Comparison of ENCODE assay signal across 8 mouse cellular contexts in genomic region chr5:45402632-45403031, GRCm38 (mm10). TPM values are rescaled to one million over a fixed set of nuclear protein-coding genes. Genes with fewer than 3 reads are reported as not detected.
DNase-seq lines count a peak whose midpoint lies in the region; ATAC-seq lines count a peak whose summit lies in the region.

No protein-coding gene starts in this region.

- H3K27ac ChIP-seq in limb, embryonic 11.5 days (replicated peaks; ENCODE audit: low read depth, low read length): no peak overlapping the region

- H3K4me3 ChIP-seq in limb, embryonic 11.5 days (ENCODE audit: low read depth, low read length): no peak overlapping the region

- WGBS in limb, embryonic 11.5 days: 18% methylated on average over 11 of the region's 11 CpGs

- peak; percentile 87 for DNase-seq in 3T3-L1 (ENCODE audit: low read depth, low spot score)
- peak; percentile 85 for DNase-seq in adipocyte (ENCODE audit: low spot score)
- peak; percentile 73 for DNase-seq in gastrocnemius, postnatal 10 days
- peak; percentile 67 for DNase-seq in kidney, adult 9 months
- DNase-seq in limb, embryonic 11.5 days (ENCODE audit: low spot score): peak; percentile 88
- peak; percentile 71 for DNase-seq in neural tube, embryonic 10.5 days (ENCODE audit: extremely low spot score, low spot score)
- DNase-seq in telencephalon, adult 2 months (ENCODE audit: low read depth, low spot score): peak; percentile 50

- H3K4me1 ChIP-seq in limb, embryonic 11.5 days (ENCODE audit: control insufficient read depth, insufficient read depth, low read length): no peaks in the 10 kb centered on the region

- no peak overlapping the region for H3K9ac ChIP-seq in limb, embryonic 11.5 days (ENCODE audit: low read length)

- H3K4me2 ChIP-seq in limb, embryonic 11.5 days (ENCODE audit: low read depth, severe bottlenecking): no peak overlapping the region

- H3K27me3 ChIP-seq in limb, embryonic 11.5 days (ENCODE audit: control insufficient read depth, insufficient read depth, low read length): no peaks in the 10 kb centered on the region

- H3K9me3 ChIP-seq in limb, embryonic 11.5 days (ENCODE audit: control insufficient read depth, low read length): no peaks in the 10 kb centered on the region

- peak; percentile 90 for ATAC-seq in common myeloid progenitor, adult 5-6 weeks (replicated peaks; ENCODE audit: low read depth, poor library complexity, severe bottlenecking)
- no peak for ATAC-seq in limb, embryonic 11.5 days (ENCODE audit: insufficient number of reproducible peaks, low FRiP score, low TSS enrichment, low read depth)

- no peaks in the 10 kb centered on the region for H3K36me3 ChIP-seq in limb, embryonic 11.5 days (ENCODE audit: control insufficient read depth, insufficient read depth, low read length)

RNA-seq across cellular contexts. Expression of gene Qdpr, which starts 47.4 kb away (rescaled TPM):
- 65.7 and 66.0 TPM in 2 replicates for total RNA-seq in common myeloid progenitor, adult 5-6 weeks (2017)
- 100 to 1,000 TPM; 106 to 125 TPM for total RNA-seq in gastrocnemius, postnatal 10 days (2021)
- polyA plus RNA-seq in limb, embryonic 11.5 days (2014; fragmentation: Nextera tagmentation; extraction: Ambion mirVana): 110 and 118 TPM in 2 replicates

RNA-seq across cellular contexts. Expression of gene Clrn2, which starts 50.9 kb away (rescaled TPM):
- not detected in 2 replicates for total RNA-seq in common myeloid progenitor, adult 5-6 weeks (2017)
- total RNA-seq in gastrocnemius, postnatal 10 days (2021): not detected
- not detected in 2 replicates for polyA plus RNA-seq in limb, embryonic 11.5 days (2014; fragmentation: Nextera tagmentation; extraction: Ambion mirVana)
